In the genomic region with DNA sequence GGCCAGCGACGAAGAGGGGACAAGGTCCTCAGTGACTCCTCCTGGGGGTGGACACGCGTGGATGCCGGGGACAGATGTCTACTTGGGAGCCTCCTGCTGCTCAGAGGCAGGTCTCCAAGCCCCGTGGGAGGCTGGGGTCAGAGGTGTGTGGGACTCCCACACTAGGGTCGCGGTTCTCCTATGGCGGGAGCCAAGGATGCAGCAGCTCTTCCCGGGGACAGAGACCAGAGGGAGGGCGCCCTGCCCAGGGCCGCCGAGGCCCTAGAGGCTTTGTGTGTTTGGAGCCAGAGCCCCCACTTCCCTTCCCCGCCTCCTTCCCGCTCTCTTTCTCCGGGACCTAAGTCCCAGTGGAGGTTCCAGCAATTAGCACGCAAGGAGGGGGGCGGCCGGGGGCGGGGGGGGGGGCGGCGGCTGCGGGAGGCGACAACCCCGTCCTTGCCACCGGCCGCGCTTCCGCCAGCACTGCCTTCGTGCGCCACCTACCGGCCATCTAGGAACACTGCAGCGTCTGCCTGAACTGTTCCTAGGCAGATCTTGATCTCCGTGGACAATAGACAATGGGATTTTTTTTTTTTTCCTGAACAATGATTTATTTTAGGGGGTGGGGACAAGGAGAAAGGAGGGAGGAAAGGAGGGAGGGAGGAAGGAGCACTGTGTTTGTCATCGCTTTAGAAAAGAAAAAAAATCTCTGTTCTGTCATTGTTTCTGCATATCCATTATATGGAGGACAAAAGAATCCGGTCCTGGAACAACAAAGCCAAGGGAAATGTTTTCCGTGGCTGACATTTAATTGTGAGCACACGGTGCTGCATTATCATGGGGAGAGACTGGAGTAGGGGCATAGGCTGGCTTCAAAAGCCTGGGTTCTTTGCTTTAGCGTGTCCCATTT, we compare ENCODE assay signal across 8 mouse cellular contexts.
A peak's percentile ranks its signal among the peaks of the same experiment; 100 is the strongest.
DNase-seq lines count a peak whose midpoint lies in the region; ATAC-seq and TF ChIP-seq lines count a peak whose summit lies in the region.

No protein-coding gene starts in this region.

- peak overlapping the region; percentile 28 for H3K4me3 ChIP-seq in cortical plate, adult 2 months (ENCODE audit: insufficient read depth, low read length)
- H3K4me3 ChIP-seq in intestine, embryonic 16.5 days (ENCODE audit: low read length), result peak overlapping the region; percentile 47
- H3K4me3 ChIP-seq in limb, embryonic 12.5 days (replicated peaks), result peak overlapping the region; percentile 40
- peak overlapping the region; percentile 39 for H3K4me3 ChIP-seq in midbrain, embryonic 12.5 days

- ATAC-seq in granulocyte monocyte progenitor cell, adult 5-6 weeks (replicated peaks; ENCODE audit: poor library complexity, severe bottlenecking), result peak; percentile 58
- peak; percentile 75 for ATAC-seq in intestine, embryonic 16.5 days
- ATAC-seq in limb, embryonic 12.5 days (ENCODE audit: insufficient number of reproducible peaks, insufficient read depth, low FRiP score, low TSS enrichment, low read depth), result peak; percentile 48; the same call in 1 of the 2 replicates
- peak; percentile 88 for ATAC-seq in midbrain, embryonic 12.5 days (ENCODE audit: low FRiP score, low read depth)
- ATAC-seq in inflammation-experienced regulatory T-cells, adult 6 months, result no peak

- H3K9ac ChIP-seq in intestine, embryonic 16.5 days (ENCODE audit: low read depth, low read length), result peak overlapping the region; percentile 79
- peak overlapping the region; percentile 77 for H3K9ac ChIP-seq in limb, embryonic 12.5 days (replicated peaks)
- H3K9ac ChIP-seq in midbrain, embryonic 12.5 days (replicated peaks), result peak overlapping the region; percentile 59

- peak; percentile 59 for DNase-seq in adrenal gland, adult 8-10 months
- peak; percentile 66 for DNase-seq in skeletal muscle tissue, adult 2 months (ENCODE audit: low read depth, low spot score)

- H3K27me3 ChIP-seq in intestine, embryonic 16.5 days (replicated peaks; ENCODE audit: control insufficient read depth, insufficient read depth, low read length), result no peaks in the 10 kb centered on the region
- H3K27me3 ChIP-seq in limb, embryonic 12.5 days, result peaks cover 20% of the 10 kb centered on the region
- no peaks in the 10 kb centered on the region for H3K27me3 ChIP-seq in midbrain, embryonic 12.5 days

- TF ChIP-seq CTCF in cortical plate, adult 2 months (IDR thresholded peaks at IDR 0.05; ENCODE audit: extremely low read depth, insufficient read depth, low read length), result peak; percentile 88

- TF ChIP-seq POLR2A in cortical plate, adult 2 months (IDR thresholded peaks at IDR 0.05; ENCODE audit: extremely low read depth, insufficient read depth, low read length), result no peak

- H3K9me3 ChIP-seq in intestine, embryonic 16.5 days (ENCODE audit: control insufficient read depth, low read length), result no peaks in the 10 kb centered on the region
- no peaks in the 10 kb centered on the region for H3K9me3 ChIP-seq in limb, embryonic 12.5 days
- H3K9me3 ChIP-seq in midbrain, embryonic 12.5 days, result no peaks in the 10 kb centered on the region

- H3K27ac ChIP-seq in cortical plate, adult 2 months (ENCODE audit: insufficient read depth, low read length), result no peak overlapping the region
- H3K27ac ChIP-seq in intestine, embryonic 16.5 days (ENCODE audit: low read length), result no peak overlapping the region
- peak overlapping the region; percentile 14; the same call in 1 of the 2 replicates for H3K27ac ChIP-seq in limb, embryonic 12.5 days
- H3K27ac ChIP-seq in midbrain, embryonic 12.5 days (replicated peaks), result peak overlapping the region; percentile 70

- WGBS in intestine, embryonic 16.5 days, result 4% methylated on average over 30 of the region's 39 CpGs
- WGBS in limb, embryonic 12.5 days, result 4% methylated on average over 32 of the region's 39 CpGs
- WGBS in midbrain, embryonic 12.5 days, result 2% methylated on average over 38 of the region's 39 CpGs

- no peaks in the 10 kb centered on the region for H3K36me3 ChIP-seq in intestine, embryonic 16.5 days (ENCODE audit: control insufficient read depth, insufficient read depth, low read length)
- no peaks in the 10 kb centered on the region for H3K36me3 ChIP-seq in limb, embryonic 12.5 days
- H3K36me3 ChIP-seq in midbrain, embryonic 12.5 days, result no peaks in the 10 kb centered on the region

- H3K4me1 ChIP-seq in cortical plate, adult 2 months (ENCODE audit: control insufficient read depth, insufficient read depth, low read length), result peaks cover 7% of the 10 kb centered on the region
- H3K4me1 ChIP-seq in intestine, embryonic 16.5 days (ENCODE audit: control insufficient read depth, insufficient read depth, low read length), result peaks cover 17% of the 10 kb centered on the region
- H3K4me1 ChIP-seq in limb, embryonic 12.5 days (replicated peaks), result peaks cover 28% of the 10 kb centered on the region
- H3K4me1 ChIP-seq in midbrain, embryonic 12.5 days, result peaks cover 11% of the 10 kb centered on the region

- H3K4me2 ChIP-seq in intestine, embryonic 16.5 days (ENCODE audit: low read depth, low read length), result peak overlapping the region; percentile 91
- H3K4me2 ChIP-seq in limb, embryonic 12.5 days, result peak overlapping the region; percentile 77
- H3K4me2 ChIP-seq in midbrain, embryonic 12.5 days (replicated peaks), result peak overlapping the region; percentile 58

Comparison
In these comparisons a context has a peak if more than half of its experiments do, and no peak if none do; other contexts are left out.
1. H3K27ac ChIP-seq: peak in limb, embryonic 12.5 days (single experiment) and midbrain, embryonic 12.5 days (single experiment); none in cortical plate, adult 2 months (single experiment) and intestine, embryonic 16.5 days (single experiment).
2. Peak in every context shown above with its lines, with median percentiles within 50 percentile points of each other: H3K4me3 ChIP-seq, H3K4me2 ChIP-seq and H3K9ac ChIP-seq.